Mouse (Mus musculus) cortical plate, adult 2 months (tissue): ENCODE data around the gene Gpalpp1.

Experiments
- CTCF ChIP-seq: fragments of 200-500 bp; IDR thresholded peaks from 2 replicates; pipeline ENCODE4 v1.5.1; 2011; ENCODE audit warnings: mild to moderate bottlenecking, control low read depth, low read length; ENCODE audit not compliant: insufficient read depth; ENCODE audit errors: extremely low read depth
- POLR2A ChIP-seq: fragments of 200-500 bp; IDR thresholded peaks from 2 replicates; pipeline ENCODE4 v1.6.1; 2011; ENCODE audit warnings: mild to moderate bottlenecking, low read length, control low read depth; ENCODE audit not compliant: insufficient read depth; ENCODE audit errors: extremely low read depth

- TF ChIP-seq CTCF: no peak
- TF ChIP-seq POLR2A: no peak
Observed at GRCm38 (mm10) chr14:76084188-76084587, 26.4 kb downstream of the Gpalpp1 start.
